18 mouse cellular contexts compared by ENCODE assay signal in the genomic region with DNA sequence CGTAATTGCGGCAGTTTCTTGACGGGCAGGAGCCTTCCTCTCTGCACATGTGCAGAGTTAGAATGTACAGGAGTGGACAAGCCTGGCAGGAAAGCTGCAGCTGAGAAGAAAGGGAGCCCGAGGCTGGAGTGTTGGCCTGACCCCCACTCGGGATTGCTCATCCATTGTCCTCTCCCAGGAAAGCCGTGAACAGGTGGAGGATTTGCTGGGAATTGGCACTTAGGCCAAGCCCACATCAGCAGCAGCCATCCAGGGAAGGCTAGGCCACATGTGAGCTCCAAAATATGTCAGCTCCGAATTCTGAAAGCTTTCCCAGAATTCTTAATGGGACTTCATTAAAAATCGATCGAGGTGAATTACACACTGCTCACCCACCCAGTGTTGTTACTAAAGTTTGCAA.
DNase-seq lines count a peak whose midpoint lies in the region; ATAC-seq lines count a peak whose summit lies in the region.
"Had no signal": no experiment of that assay in that cellular context is flagged by ENCODE, and none has a peak within 500 bp of the region (broad histone marks: within the 10 kb centered on the region; RNA-seq: fewer than 3 reads in every experiment).

No protein-coding gene starts in this region.

- H3K4me3 ChIP-seq in forebrain, embryonic 10.5 days: no peak overlapping the region
- H3K4me3 ChIP-seq in forebrain, embryonic 16.5 days (replicated peaks; ENCODE audit: low read length): no peak overlapping the region
- no peak overlapping the region for H3K4me3 ChIP-seq in heart, embryonic 15.5 days
- H3K4me3 ChIP-seq in midbrain, embryonic 10.5 days: no peak overlapping the region
- H3K4me3 ChIP-seq in midbrain, embryonic 11.5 days (ENCODE audit: low read depth, low read length): no peak overlapping the region
- H3K4me3 ChIP-seq: forebrain, embryonic 13.5 days; limb, embryonic 15.5 days had no signal

- peaks cover 4% of the 10 kb centered on the region; the same call in 1 of the 2 replicates for H3K27me3 ChIP-seq in forebrain, embryonic 10.5 days (ENCODE audit: poor library complexity, severe bottlenecking)
- peaks cover 6% of the 10 kb centered on the region; the same call in 1 of the 2 replicates for H3K27me3 ChIP-seq in forebrain, embryonic 16.5 days (replicated peaks; ENCODE audit: control insufficient read depth, insufficient read depth, low read length)
- no peaks in the 10 kb centered on the region for H3K27me3 ChIP-seq in heart, embryonic 15.5 days
- no peaks in the 10 kb centered on the region for H3K27me3 ChIP-seq in midbrain, embryonic 10.5 days (ENCODE audit: low read depth, poor library complexity, severe bottlenecking)
- no peaks in the 10 kb centered on the region for H3K27me3 ChIP-seq in midbrain, embryonic 11.5 days (ENCODE audit: control insufficient read depth, insufficient read depth, low read length)
- H3K27me3 ChIP-seq: limb, embryonic 15.5 days had no signal

- no peak overlapping the region for H3K9ac ChIP-seq in forebrain, embryonic 16.5 days (replicated peaks; ENCODE audit: low read depth, low read length)
- no peak overlapping the region for H3K9ac ChIP-seq in heart, embryonic 15.5 days
- H3K9ac ChIP-seq in midbrain, embryonic 11.5 days (ENCODE audit: low read length): no peak overlapping the region
- H3K9ac ChIP-seq: forebrain, embryonic 13.5 days; limb, embryonic 15.5 days had no signal

- H3K9me3 ChIP-seq in forebrain, embryonic 10.5 days: no peaks in the 10 kb centered on the region
- H3K9me3 ChIP-seq in forebrain, embryonic 16.5 days (ENCODE audit: control insufficient read depth, low read length): no peaks in the 10 kb centered on the region
- H3K9me3 ChIP-seq in heart, embryonic 15.5 days (replicated peaks): no peaks in the 10 kb centered on the region
- no peaks in the 10 kb centered on the region for H3K9me3 ChIP-seq in midbrain, embryonic 10.5 days (replicated peaks)
- no peaks in the 10 kb centered on the region for H3K9me3 ChIP-seq in midbrain, embryonic 11.5 days (ENCODE audit: control insufficient read depth, low read length)
- H3K9me3 ChIP-seq: forebrain, embryonic 13.5 days; limb, embryonic 15.5 days had no signal

- intact Hi-C loops in heart, postnatal 14 days (cut with DNase I): no loop called here

- no peak for DNase-seq in forebrain, embryonic 10.5 days (ENCODE audit: extremely low spot score, low spot score)
- DNase-seq in heart, postnatal 14 days: no peak
- no peak for DNase-seq in midbrain, embryonic 10.5 days (ENCODE audit: low spot score)
- DNase-seq in midbrain, embryonic 11.5 days (ENCODE audit: low spot score, missing footprints): no peak
- no peak for DNase-seq in frontal cortex, postnatal 36 days (ENCODE audit: low spot score in 2 of 2)
- DNase-seq in thymus, postnatal 10 days (ENCODE audit: low spot score in 2 of 2): no peak
- DNase-seq: adrenal gland, postnatal 36 days; cerebellum, adult 9-11 months; gastrocnemius, postnatal 14 days; kidney, adult 2 months; layer of hippocampus, adult 9-11 months; lung, postnatal 4 days; thymus, postnatal 14 days had no signal

- peaks cover 38% of the 10 kb centered on the region for H3K36me3 ChIP-seq in forebrain, embryonic 10.5 days (replicated peaks)
- 0 out of 2 replicates have a peak, but pooled peaks cover 4% of the 10 kb centered on the region for H3K36me3 ChIP-seq in forebrain, embryonic 16.5 days (ENCODE audit: control insufficient read depth, insufficient read depth)
- H3K36me3 ChIP-seq in heart, embryonic 15.5 days: no peaks in the 10 kb centered on the region
- peaks cover 39% of the 10 kb centered on the region for H3K36me3 ChIP-seq in midbrain, embryonic 10.5 days
- H3K36me3 ChIP-seq in midbrain, embryonic 11.5 days (ENCODE audit: control insufficient read depth, insufficient read depth, low read length): peaks cover 5% of the 10 kb centered on the region; the same call in 1 of the 2 replicates

- H3K4me1 ChIP-seq in forebrain, embryonic 10.5 days: peaks cover 28% of the 10 kb centered on the region
- no peaks in the 10 kb centered on the region; the same call in 1 of the 2 replicates for H3K4me1 ChIP-seq in forebrain, embryonic 16.5 days (replicated peaks; ENCODE audit: control insufficient read depth, insufficient read depth, low read length)
- H3K4me1 ChIP-seq in heart, embryonic 15.5 days (replicated peaks): peaks cover 11% of the 10 kb centered on the region
- peaks cover 32% of the 10 kb centered on the region for H3K4me1 ChIP-seq in midbrain, embryonic 10.5 days
- peaks cover 16% of the 10 kb centered on the region for H3K4me1 ChIP-seq in midbrain, embryonic 11.5 days (ENCODE audit: control insufficient read depth, insufficient read depth, low read length)
- H3K4me1 ChIP-seq: forebrain, embryonic 13.5 days had no signal

- no peak for ATAC-seq in forebrain, embryonic 16.5 days
- ATAC-seq in heart, embryonic 15.5 days (replicated peaks; ENCODE audit: insufficient number of reproducible peaks, insufficient read depth, low FRiP score, low read depth): no peak
- no peak for ATAC-seq in midbrain, embryonic 11.5 days (ENCODE audit: low FRiP score)
- ATAC-seq: forebrain, embryonic 13.5 days had no signal

- peak overlapping the region; percentile 62 for H3K27ac ChIP-seq in forebrain, embryonic 10.5 days
- no peak overlapping the region for H3K27ac ChIP-seq in forebrain, embryonic 16.5 days (ENCODE audit: low read length)
- peak overlapping the region; percentile 60; the same call in 1 of the 2 replicates for H3K27ac ChIP-seq in heart, embryonic 15.5 days
- peak overlapping the region; percentile 46 for H3K27ac ChIP-seq in midbrain, embryonic 10.5 days (replicated peaks)
- H3K27ac ChIP-seq in midbrain, embryonic 11.5 days (ENCODE audit: low read depth, low read length): no peak overlapping the region; the same call in 1 of the 2 replicates
- H3K27ac ChIP-seq: forebrain, embryonic 13.5 days; kidney, postnatal 0 days; limb, embryonic 15.5 days had no signal

- no peak overlapping the region for H3K4me2 ChIP-seq in forebrain, embryonic 16.5 days (ENCODE audit: low read length)
- no peak overlapping the region for H3K4me2 ChIP-seq in heart, embryonic 15.5 days
- H3K4me2 ChIP-seq in midbrain, embryonic 11.5 days: no peak overlapping the region
- H3K4me2 ChIP-seq: forebrain, embryonic 13.5 days; limb, embryonic 15.5 days had no signal

- 66% methylated on average over 9 of the region's 9 CpGs for WGBS in forebrain, embryonic 10.5 days
- WGBS in forebrain, embryonic 16.5 days: 59% methylated on average over 9 of the region's 9 CpGs
- 64% methylated on average over 9 of the region's 9 CpGs for WGBS in heart, embryonic 15.5 days
- 75% methylated on average over 9 of the region's 9 CpGs for WGBS in midbrain, embryonic 10.5 days
- 67% methylated on average over 9 of the region's 9 CpGs for WGBS in midbrain, embryonic 11.5 days

Comparison
In these comparisons a context has a peak if more than half of its experiments do, and no peak if none do; other contexts are left out.
1. H3K27ac ChIP-seq: peak in forebrain, embryonic 10.5 days (single experiment), heart, embryonic 15.5 days (single experiment) and midbrain, embryonic 10.5 days (single experiment); none in forebrain, embryonic 16.5 days (single experiment) and midbrain, embryonic 11.5 days (single experiment).